Mouse (Mus musculus) olfactory bulb, adult 2 months (tissue): ENCODE measurements around the gene Mink1. TPM values are rescaled to one million over a fixed set of nuclear protein-coding genes. Genes with fewer than 3 reads are reported as not detected.

ENCODE experiments used
- H3K27ac ChIP-seq: fragments of 200-500 bp; 2 replicates; pipeline ENCODE4 v1.5.1; 2012; ENCODE audit warnings: low read depth, low read length; ENCODE audit not compliant: insufficient read depth
- H3K4me1 ChIP-seq: fragments of 200-500 bp; 2 replicates; pipeline ENCODE4 v1.6.1; 2012; ENCODE audit warnings: low read length; ENCODE audit not compliant: control insufficient read depth, insufficient read depth
- H3K4me3 ChIP-seq: fragments of 200-500 bp; 2 replicates; pipeline ENCODE4 v1.5.1; 2012; ENCODE audit warnings: mild to moderate bottlenecking, low read depth, low read length, moderate library complexity; ENCODE audit not compliant: insufficient read depth
- CTCF ChIP-seq: fragments of 200-500 bp; IDR thresholded peaks from 2 replicates; pipeline ENCODE4 v1.5.1; 2012; ENCODE audit warnings: low read depth, mild to moderate bottlenecking, low read length, moderate library complexity; ENCODE audit not compliant: insufficient read depth
- POLR2A ChIP-seq: fragments of 200-500 bp; IDR thresholded peaks from 2 replicates; pipeline ENCODE4 v1.6.1; 2012; ENCODE audit warnings: mild to moderate bottlenecking, low read depth, low read length, moderate library complexity; ENCODE audit not compliant: insufficient read depth
- WGBS: fragments of 180-500 bp; shearing (Covaris S2); methylation state at CpG from one replicate; pipeline ENCODE4 v1.1.7; 2018; 5-methylcytosine and 5-hydroxymethylcytosine counted together
- polyA plus RNA-seq: library from polyadenylated mRNA; stranded (reverse); fragments of >200 nt; gene quantifications from 2 replicates; pipeline ENCODE4 v1.2.4, GENCODE M21; 2012; ENCODE audit warnings: low replicate concordance; ENCODE audit not compliant: missing spikeins, insufficient read depth, insufficient read length

The Mink1 gene
- polyA plus RNA-seq, 1 experiment, result not detected

DNA sequence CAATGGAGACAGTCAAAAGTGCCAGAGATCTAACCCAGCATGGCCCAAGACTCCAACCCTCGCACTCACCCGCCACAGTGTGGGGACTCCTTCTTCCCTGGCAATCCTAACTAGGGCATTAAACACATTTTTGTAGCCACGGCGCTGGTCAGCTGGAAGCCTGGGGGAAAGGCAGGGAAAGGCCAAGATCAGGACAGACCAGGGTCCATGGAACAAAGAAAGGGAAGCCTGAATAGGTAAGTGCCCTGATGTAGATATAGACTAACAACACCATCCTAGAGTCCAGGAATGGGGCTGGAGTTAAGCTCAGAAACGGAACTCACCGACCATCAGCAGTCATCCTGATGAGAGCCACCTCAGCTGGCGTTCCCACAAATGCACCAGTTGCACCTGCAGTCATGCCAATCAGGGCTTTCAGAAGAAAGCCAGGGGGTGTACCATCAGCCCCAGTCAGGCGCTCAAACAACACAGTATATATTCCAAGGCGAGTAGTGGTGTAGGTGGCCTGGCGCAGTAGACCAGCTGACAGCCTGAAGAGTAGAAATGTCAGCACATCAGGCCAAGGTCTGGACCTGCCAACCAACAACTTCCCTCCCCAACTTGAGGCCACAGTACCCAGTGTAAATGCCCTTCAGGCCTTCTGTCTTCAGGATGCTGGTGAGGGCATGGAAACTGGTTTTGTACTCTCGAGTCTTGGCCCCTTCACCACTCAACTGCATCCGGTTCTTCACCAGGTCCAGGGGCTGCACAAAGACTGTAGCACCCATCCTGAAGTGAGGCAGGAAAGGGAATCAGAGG, 83.0 kb downstream of the Mink1 start:
- Histone ChIP-seq H3K4me3 (peak overlapping the region; percentile 90), H3K27ac (0 out of 2 replicates have a peak overlapping the region, but pooled peaks have one; percentile 84), H3K4me1 (peaks cover 16% of the 10 kb centered on the region)
- TF ChIP-seq CTCF (no peak), POLR2A (no peak)
- WGBS, result 81% methylated on average over 12 of the region's 12 CpGs

- Histone ChIP-seq H3K4me1 (peaks cover 16% of the 10 kb centered on the region), H3K4me3 (peak overlapping the region; percentile 90), H3K27ac (peak overlapping the region; percentile 84)
- 1% methylated on average over 3 of the region's 3 CpGs for WGBS
- TF ChIP-seq POLR2A (no peak), CTCF (no peak)
Observed at GRCm38 (mm10) chr11:70646259-70646555, 83.5 kb downstream of the Mink1 start.

GRCm38 (mm10) chr11:70646691-70647650, 84.3 kb downstream of the Mink1 start, which contains the start of the genes Rnf167 and Slc25a11:
TSS of gene Rnf167 (plus strand) at chr11:70647235.
TSS of gene Slc25a11 (minus strand) at chr11:70647479.
- under 1% methylated on average over 63 of the region's 63 CpGs for WGBS
- Histone ChIP-seq H3K27ac (peak within 1 kb of the TSS; percentile 93), H3K4me3 (peak within 1 kb of the TSS; percentile 90), H3K4me1 (peaks cover 18% of the 10 kb centered on the region)
- TF ChIP-seq POLR2A (peak; percentile 94), CTCF (no peak)

GRCm38 (mm10) chr11:70647716-70648420, 85.2 kb downstream of the Mink1 start:
- 4% methylated on average over 28 of the region's 28 CpGs for WGBS
- H3K4me1 ChIP-seq, result peaks cover 22% of the 10 kb centered on the region
- H3K27ac ChIP-seq, result peak overlapping the region; percentile 93
- no peak for TF ChIP-seq POLR2A
- no peak for TF ChIP-seq CTCF
- peak overlapping the region; percentile 87 for H3K4me3 ChIP-seq

GRCm38 (mm10) chr11:70648512-70648911, 85.8 kb downstream of the Mink1 start:
- peaks cover 22% of the 10 kb centered on the region for H3K4me1 ChIP-seq
- no peak overlapping the region for H3K4me3 ChIP-seq
- 82% methylated on average over 4 of the region's 4 CpGs for whole genome bisulfite sequencing
- TF ChIP-seq POLR2A (no peak), CTCF (no peak)
- no peak overlapping the region for H3K27ac ChIP-seq

GRCm38 (mm10) chr11:70649185-70649734, 86.6 kb downstream of the Mink1 start:
- 78% methylated on average over 8 of the region's 8 CpGs for WGBS
- Histone ChIP-seq H3K4me3 (no peak overlapping the region), H3K27ac (no peak overlapping the region), H3K4me1 (peaks cover 22% of the 10 kb centered on the region)
- TF ChIP-seq CTCF, result no peak
- TF ChIP-seq POLR2A, result no peak

GRCm38 (mm10) chr11:70650322-70651175, 87.9 kb downstream of the Mink1 start:
- TF ChIP-seq POLR2A, result no peak
- TF ChIP-seq CTCF, result no peak
- Histone ChIP-seq H3K4me3 (no peak overlapping the region), H3K27ac (no peak overlapping the region), H3K4me1 (peaks cover 19% of the 10 kb centered on the region)
- 73% methylated on average over 12 of the region's 12 CpGs for WGBS
